Mouse (Mus musculus) forebrain, embryonic 10.5 days (tissue): ENCODE results near the gene Gm10961. TPM values are rescaled to one million over a fixed set of nuclear protein-coding genes. Genes with fewer than 3 reads are reported as not detected.

ENCODE experiments used
- DNase-seq: peaks from one replicate; pipeline ENCODE4 v3.0.0-alpha.2; 2017; ENCODE audit warnings: low spot score; ENCODE audit errors: extremely low spot score
- H3K27ac ChIP-seq: fragments of 300-500 bp; sonication (generic); 2 replicates; pipeline ENCODE4 v1.5.1; 2016; ENCODE audit warnings: mild to moderate bottlenecking
- H3K27me3 ChIP-seq: fragments of 300-500 bp; sonication (generic); 2 replicates; pipeline ENCODE4 v1.6.1; 2016; ENCODE audit warnings: mild to moderate bottlenecking; ENCODE audit not compliant: poor library complexity, severe bottlenecking
- H3K36me3 ChIP-seq: fragments of 300-500 bp; sonication (generic); replicated peaks from 2 replicates; pipeline ENCODE4 v1.6.1; 2016; ENCODE audit warnings: mild to moderate bottlenecking, moderate library complexity
- H3K4me1 ChIP-seq: fragments of 300-500 bp; sonication (generic); 2 replicates; pipeline ENCODE4 v1.6.1; 2016
- H3K4me3 ChIP-seq: fragments of 300-500 bp; sonication (generic); 2 replicates; pipeline ENCODE4 v1.5.1; 2016; ENCODE audit warnings: mild to moderate bottlenecking, moderate library complexity
- H3K9me3 ChIP-seq: fragments of 300-500 bp; sonication (generic); 2 replicates; pipeline ENCODE4 v1.6.1; 2016; ENCODE audit warnings: mild to moderate bottlenecking, moderate library complexity
- WGBS: fragments of 180-500 bp; shearing (Covaris S2); methylation state at CpG from one replicate; pipeline ENCODE4 v1.1.7; 2016; 5-methylcytosine and 5-hydroxymethylcytosine counted together
- polyA plus RNA-seq: library from polyadenylated mRNA; unstranded; fragments of >200 nt; fragmentation: Nextera tagmentation; extraction: Ambion mirVana; gene quantifications from 2 replicates; pipeline ENCODE4 v1.2.1, GENCODE M21; 2016

Gm10961 gene
- polyA plus RNA-seq, 1 experiment from 2014 or later: not detected

- H3K9me3 ChIP-seq: no peaks in the 10 kb centered on the region
- no peak for DNase-seq
- peak overlapping the region; percentile 61 for H3K4me3 ChIP-seq
- peaks cover 11% of the 10 kb centered on the region for H3K36me3 ChIP-seq
- peak overlapping the region; percentile 89 for H3K27ac ChIP-seq
- 2% methylated on average over 24 of the region's 24 CpGs for WGBS
- H3K27me3 ChIP-seq: peaks cover 97% of the 10 kb centered on the region
- H3K4me1 ChIP-seq: peaks cover 63% of the 10 kb centered on the region
These were observed 34.0 kb upstream of the Gm10961 start for GRCm38 (mm10) chr3:107597134-107597533.

- peak overlapping the region; percentile 61 for H3K4me3 ChIP-seq
These were observed 33.3 kb upstream of the Gm10961 start for GRCm38 (mm10) chr3:107597586-107598389.

GRCm38 (mm10) chr3:107600127-107600526 lies 31.0 kb upstream of the Gm10961 start:
- 31% methylated on average over 6 of the region's 6 CpGs for WGBS
- H3K27me3 ChIP-seq: peaks cover 83% of the 10 kb centered on the region
- no peak overlapping the region for H3K27ac ChIP-seq
- no peak overlapping the region for H3K4me3 ChIP-seq
- no peak for DNase-seq
- H3K4me1 ChIP-seq: peaks cover 53% of the 10 kb centered on the region
- peaks cover 16% of the 10 kb centered on the region for H3K36me3 ChIP-seq
- no peaks in the 10 kb centered on the region for H3K9me3 ChIP-seq

More at GRCm38 (mm10) chr3:107597586-107598389, 33.3 kb upstream of the Gm10961 start:
- Histone ChIP-seq H3K36me3 (peaks cover 11% of the 10 kb centered on the region), H3K27ac (peak overlapping the region; percentile 89), H3K4me1 (peaks cover 63% of the 10 kb centered on the region), H3K9me3 (no peaks in the 10 kb centered on the region), H3K27me3 (peaks cover 90% of the 10 kb centered on the region)
- no peak for DNase-seq
- WGBS: 2% methylated on average over 22 of the region's 22 CpGs

GRCm38 (mm10) chr3:107605304-107605703 lies 25.8 kb upstream of the Gm10961 start:
- Histone ChIP-seq H3K4me3 (no peak overlapping the region), H3K36me3 (peaks cover 17% of the 10 kb centered on the region), H3K27ac (no peak overlapping the region), H3K9me3 (no peaks in the 10 kb centered on the region), H3K4me1 (peaks cover 25% of the 10 kb centered on the region), H3K27me3 (peaks cover 31% of the 10 kb centered on the region)
- WGBS: 6% methylated on average over 4 of the region's 4 CpGs
- DNase-seq: peak; percentile 67

- Histone ChIP-seq H3K4me3 (no peak overlapping the region), H3K27me3 (peaks cover 16% of the 10 kb centered on the region; the same call in 1 of the 2 replicates), H3K27ac (no peak overlapping the region), H3K9me3 (no peaks in the 10 kb centered on the region), H3K4me1 (peaks cover 25% of the 10 kb centered on the region), H3K36me3 (peaks cover 25% of the 10 kb centered on the region)
- DNase-seq: no peak
- 90% methylated on average over 8 of the region's 8 CpGs for WGBS
These were observed 23.9 kb upstream of the Gm10961 start for GRCm38 (mm10) chr3:107607221-107607620.

GRCm38 (mm10) chr3:107608808-107609207 lies 22.3 kb upstream of the Gm10961 start:
- H3K9me3 ChIP-seq: no peaks in the 10 kb centered on the region
- H3K4me3 ChIP-seq: no peak overlapping the region
- no peak overlapping the region for H3K27ac ChIP-seq
- 78% methylated on average over 4 of the region's 4 CpGs for WGBS
- peaks cover 25% of the 10 kb centered on the region for H3K4me1 ChIP-seq
- no peak for DNase-seq
- peaks cover 37% of the 10 kb centered on the region for H3K36me3 ChIP-seq
- peaks cover 13% of the 10 kb centered on the region; the same call in 1 of the 2 replicates for H3K27me3 ChIP-seq

- WGBS: 58% methylated on average over 3 of the region's 3 CpGs
- peaks cover 25% of the 10 kb centered on the region for H3K4me1 ChIP-seq
These were observed 21.7 kb upstream of the Gm10961 start for GRCm38 (mm10) chr3:107609376-107609775.

GRCm38 (mm10) chr3:107611394-107611793 lies 19.7 kb upstream of the Gm10961 start:
- H3K36me3 ChIP-seq: peaks cover 62% of the 10 kb centered on the region
- no peaks in the 10 kb centered on the region for H3K9me3 ChIP-seq
- peaks cover 19% of the 10 kb centered on the region for H3K4me1 ChIP-seq
- no peak overlapping the region for H3K27ac ChIP-seq
- no peak overlapping the region for H3K4me3 ChIP-seq
- H3K27me3 ChIP-seq: no peaks in the 10 kb centered on the region
- 84% methylated on average over 4 of the region's 4 CpGs for WGBS
- no peak for DNase-seq

More at GRCm38 (mm10) chr3:107609376-107609775, 21.7 kb upstream of the Gm10961 start:
- Histone ChIP-seq H3K9me3 (no peaks in the 10 kb centered on the region), H3K27ac (no peak overlapping the region), H3K36me3 (peaks cover 42% of the 10 kb centered on the region), H3K27me3 (peaks cover 7% of the 10 kb centered on the region; the same call in 1 of the 2 replicates), H3K4me3 (no peak overlapping the region)
- DNase-seq: no peak

- WGBS: 87% methylated on average over 11 of the region's 11 CpGs
- Histone ChIP-seq H3K4me3 (no peak overlapping the region), H3K27ac (no peak overlapping the region), H3K27me3 (no peaks in the 10 kb centered on the region), H3K9me3 (no peaks in the 10 kb centered on the region), H3K4me1 (peaks cover 12% of the 10 kb centered on the region), H3K36me3 (peaks cover 78% of the 10 kb centered on the region)
- DNase-seq: peak; percentile 55
These were observed 18.1 kb upstream of the Gm10961 start for GRCm38 (mm10) chr3:107612902-107613525.

- no peak overlapping the region for H3K27ac ChIP-seq
- no peaks in the 10 kb centered on the region for H3K4me1 ChIP-seq
- peaks cover 100% of the 10 kb centered on the region for H3K36me3 ChIP-seq
- H3K4me3 ChIP-seq: no peak overlapping the region
- no peak for DNase-seq
- WGBS: 95% methylated on average over 3 of the region's 3 CpGs
- H3K9me3 ChIP-seq: no peaks in the 10 kb centered on the region
- no peaks in the 10 kb centered on the region for H3K27me3 ChIP-seq
These were observed 13.3 kb upstream of the Gm10961 start for GRCm38 (mm10) chr3:107617800-107618199.

- Histone ChIP-seq H3K27ac (no peak overlapping the region), H3K36me3 (peaks cover 100% of the 10 kb centered on the region), H3K9me3 (no peaks in the 10 kb centered on the region), H3K4me1 (no peaks in the 10 kb centered on the region), H3K4me3 (no peak overlapping the region), H3K27me3 (no peaks in the 10 kb centered on the region)
- 93% methylated on average over 6 of the region's 6 CpGs for WGBS
- DNase-seq: no peak
These were observed 11.2 kb upstream of the Gm10961 start for GRCm38 (mm10) chr3:107619911-107620310.

GRCm38 (mm10) chr3:107621286-107622075 lies 9.6 kb upstream of the Gm10961 start:
- Histone ChIP-seq H3K9me3 (no peaks in the 10 kb centered on the region), H3K4me1 (no peaks in the 10 kb centered on the region), H3K4me3 (no peak overlapping the region), H3K27ac (no peak overlapping the region), H3K27me3 (no peaks in the 10 kb centered on the region), H3K36me3 (peaks cover 100% of the 10 kb centered on the region)
- no peak for DNase-seq
- WGBS: 92% methylated on average over 21 of the region's 21 CpGs
